Mouse (Mus musculus): ENCODE results near the gene Cdh13. TPM values are rescaled to one million over a fixed set of nuclear protein-coding genes. Genes with fewer than 3 reads are reported as not detected.
"Not testable (repeated sequence)": the region's sequence is repeated elsewhere in the genome, so short reads cannot be mapped to it uniquely, and the experiment has no call there.

The Cdh13 gene
- polyA plus RNA-seq, 1 experiment from 2014 or later: 101 TPM

DNA sequence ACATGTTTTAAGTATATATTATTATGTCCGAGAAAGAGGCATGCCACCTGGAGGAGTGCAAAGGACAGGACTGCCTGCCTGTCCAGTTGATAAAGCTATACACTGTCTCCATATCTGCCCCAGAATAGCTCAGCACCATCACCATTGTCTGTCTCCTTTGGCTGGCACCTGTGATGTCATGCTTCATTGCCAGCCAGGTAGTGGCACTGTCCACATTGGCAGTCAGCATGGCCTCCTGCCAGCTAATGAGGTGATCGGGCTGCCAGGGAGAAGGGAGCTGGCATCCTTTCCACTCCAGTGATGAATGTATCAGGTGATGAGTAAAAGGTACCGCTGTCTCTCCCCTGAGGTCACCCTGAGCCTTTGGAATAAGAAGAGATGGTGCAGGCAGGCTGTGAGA lies 465.7 kb downstream of the Cdh13 start:
- ATAC-seq: no peak
- Histone ChIP-seq H3K4me1 (ENCODE audit: control insufficient read depth, insufficient read depth, low read length) (no peaks in the 10 kb centered on the region), H3K4me3 (ENCODE audit: low read depth, low read length) (no peak overlapping the region), H3K36me3 (ENCODE audit: control insufficient read depth, insufficient read depth, low read length) (no peaks in the 10 kb centered on the region), H3K27me3 (replicated peaks; ENCODE audit: control insufficient read depth, insufficient read depth, low read length) (no peaks in the 10 kb centered on the region), H3K27ac (ENCODE audit: low read depth, low read length) (no peak overlapping the region), H3K9ac (ENCODE audit: low read length) (no peak overlapping the region), H3K9me3 (replicated peaks; ENCODE audit: control insufficient read depth, low read length) (no peaks in the 10 kb centered on the region), H3K4me2 (ENCODE audit: low read length) (no peak overlapping the region)
- WGBS: 91% methylated on average over 3 of the region's 3 CpGs
- no peak for DNase-seq (ENCODE audit: low spot score)

DNA sequence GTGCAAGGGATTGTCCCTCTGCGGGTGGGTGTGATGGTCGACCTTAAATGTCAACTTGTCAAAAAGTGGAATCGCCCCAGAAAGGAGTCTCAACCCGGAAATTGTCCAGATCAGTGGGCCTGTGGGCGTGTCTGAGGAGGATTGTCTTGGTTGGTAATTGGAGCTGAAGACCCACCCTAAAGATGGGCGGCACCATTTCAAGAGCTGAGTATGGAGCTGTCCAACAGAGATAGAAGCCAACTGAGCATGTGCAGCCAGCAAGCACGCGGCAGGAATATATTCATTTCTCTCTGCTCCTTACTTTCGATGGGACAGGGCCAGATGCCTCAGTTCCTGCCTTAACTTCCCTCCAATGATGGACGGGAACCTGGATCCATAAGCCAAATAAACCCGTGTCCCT lies 466.3 kb downstream of the Cdh13 start:
- no peak for DNase-seq (ENCODE audit: low spot score)
- ATAC-seq: no peak
- no peaks in the 10 kb centered on the region for H3K36me3 ChIP-seq (ENCODE audit: control insufficient read depth, insufficient read depth, low read length)
- no peaks in the 10 kb centered on the region for H3K9me3 ChIP-seq (replicated peaks; ENCODE audit: control insufficient read depth, low read length)
- no peak overlapping the region for H3K27ac ChIP-seq (ENCODE audit: low read depth, low read length)
- 86% methylated on average over 11 of the region's 11 CpGs for WGBS
- H3K27me3 ChIP-seq (replicated peaks; ENCODE audit: control insufficient read depth, insufficient read depth, low read length): no peaks in the 10 kb centered on the region
- H3K4me3 ChIP-seq (ENCODE audit: low read depth, low read length): no peak overlapping the region
- no peak overlapping the region for H3K4me2 ChIP-seq (ENCODE audit: low read length)
- H3K4me1 ChIP-seq (ENCODE audit: control insufficient read depth, insufficient read depth, low read length): no peaks in the 10 kb centered on the region
- H3K9ac ChIP-seq (ENCODE audit: low read length): no peak overlapping the region

DNA sequence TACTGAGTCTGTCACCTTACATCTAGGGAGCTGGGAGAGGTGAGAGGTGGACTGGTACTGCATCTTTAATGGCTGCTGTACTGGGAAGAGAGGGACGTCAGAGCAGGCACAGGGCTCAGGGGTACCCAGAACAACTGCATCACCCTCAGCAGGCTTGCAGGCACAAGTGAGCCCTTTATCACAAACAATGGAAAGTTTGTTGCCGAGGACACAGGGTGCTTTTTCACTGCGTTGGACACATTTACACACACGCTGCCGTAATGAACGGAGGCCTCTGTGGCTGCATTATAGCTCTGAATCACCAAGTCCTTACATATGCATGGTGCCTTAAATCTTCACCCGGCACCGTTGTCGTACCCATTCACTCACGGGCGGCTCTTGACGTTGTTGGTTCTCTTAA lies 470.2 kb downstream of the Cdh13 start:
- DNase-seq (ENCODE audit: low spot score): peak; percentile 22

DNA sequence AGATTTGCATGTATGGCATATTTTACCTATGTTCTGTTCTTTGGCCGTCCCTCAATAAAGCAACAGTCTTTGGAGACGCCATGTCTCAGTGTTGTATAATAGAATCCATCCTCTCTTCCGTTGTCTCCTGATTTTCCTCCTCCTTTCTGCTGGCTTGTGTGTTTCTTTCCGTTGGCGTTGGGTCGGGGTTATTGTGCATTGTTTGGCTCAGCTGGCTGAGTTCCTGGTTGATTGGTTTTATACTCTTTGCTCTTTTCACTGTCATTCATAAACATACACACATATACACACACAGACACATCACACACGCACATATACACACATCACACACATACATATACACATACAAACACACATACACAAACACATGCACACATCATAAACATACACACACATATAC lies 470.6 kb downstream of the Cdh13 start:
- WGBS: 45% methylated on average over 7 of the region's 7 CpGs
- no peaks in the 10 kb centered on the region for H3K36me3 ChIP-seq (ENCODE audit: control insufficient read depth, insufficient read depth, low read length)
- no peak overlapping the region for H3K27ac ChIP-seq (ENCODE audit: low read depth, low read length)
- H3K4me3 ChIP-seq (ENCODE audit: low read depth, low read length): no peak overlapping the region
- H3K27me3 ChIP-seq (replicated peaks; ENCODE audit: control insufficient read depth, insufficient read depth, low read length): no peaks in the 10 kb centered on the region
- ATAC-seq (no peak), DNase-seq (ENCODE audit: low spot score) (no peak)
- no peak overlapping the region for H3K4me2 ChIP-seq (ENCODE audit: low read length)
- no peaks in the 10 kb centered on the region for H3K9me3 ChIP-seq (replicated peaks; ENCODE audit: control insufficient read depth, low read length)
- H3K9ac ChIP-seq (ENCODE audit: low read length): no peak overlapping the region
- no peaks in the 10 kb centered on the region for H3K4me1 ChIP-seq (ENCODE audit: control insufficient read depth, insufficient read depth, low read length)

More for the DNA sequence above, 470.2 kb downstream of the Cdh13 start:
- H3K4me1 ChIP-seq (ENCODE audit: control insufficient read depth, insufficient read depth, low read length): no peaks in the 10 kb centered on the region
- H3K27ac ChIP-seq (ENCODE audit: low read depth, low read length): no peak overlapping the region
- no peak overlapping the region for H3K9ac ChIP-seq (ENCODE audit: low read length)
- no peaks in the 10 kb centered on the region for H3K9me3 ChIP-seq (replicated peaks; ENCODE audit: control insufficient read depth, low read length)
- no peaks in the 10 kb centered on the region for H3K27me3 ChIP-seq (replicated peaks; ENCODE audit: control insufficient read depth, insufficient read depth, low read length)
- no peaks in the 10 kb centered on the region for H3K36me3 ChIP-seq (ENCODE audit: control insufficient read depth, insufficient read depth, low read length)
- H3K4me2 ChIP-seq (ENCODE audit: low read length): no peak overlapping the region
- no peak overlapping the region for H3K4me3 ChIP-seq (ENCODE audit: low read depth, low read length)
- no peak for ATAC-seq
- 35% methylated on average over 12 of the region's 12 CpGs for WGBS

DNA sequence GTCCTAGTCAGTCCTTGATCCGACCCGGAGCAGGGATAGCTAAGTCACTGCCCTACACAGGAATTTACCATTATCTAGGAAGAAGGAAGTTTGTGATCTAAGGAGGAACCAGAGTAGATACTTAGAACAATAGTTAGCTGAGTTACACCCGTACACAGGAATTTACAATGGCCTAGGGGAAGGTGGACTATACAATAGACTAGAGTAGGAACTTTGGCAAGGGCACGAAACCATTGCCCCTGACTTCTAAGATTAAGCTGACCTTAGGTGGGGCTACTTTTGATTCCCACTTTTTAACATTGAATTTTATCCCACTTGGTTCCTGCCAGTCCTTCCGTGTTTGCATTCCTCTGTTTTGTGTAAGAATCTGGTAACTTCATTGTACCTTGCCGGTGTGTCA lies 494.0 kb downstream of the Cdh13 start:
- H3K9me3 ChIP-seq (replicated peaks; ENCODE audit: control insufficient read depth, low read length); H3K27me3 ChIP-seq (replicated peaks; ENCODE audit: control insufficient read depth, insufficient read depth, low read length); H3K9ac ChIP-seq (ENCODE audit: low read length); DNase-seq (ENCODE audit: low spot score); H3K4me2 ChIP-seq (ENCODE audit: low read length); H3K4me3 ChIP-seq (ENCODE audit: low read depth, low read length); H3K4me1 ChIP-seq (ENCODE audit: control insufficient read depth, insufficient read depth, low read length); H3K27ac ChIP-seq (ENCODE audit: low read depth, low read length); ATAC-seq; H3K36me3 ChIP-seq (ENCODE audit: control insufficient read depth, insufficient read depth, low read length): not testable (repeated sequence)
- WGBS: 90% methylated on average over 6 of the region's 6 CpGs

DNA sequence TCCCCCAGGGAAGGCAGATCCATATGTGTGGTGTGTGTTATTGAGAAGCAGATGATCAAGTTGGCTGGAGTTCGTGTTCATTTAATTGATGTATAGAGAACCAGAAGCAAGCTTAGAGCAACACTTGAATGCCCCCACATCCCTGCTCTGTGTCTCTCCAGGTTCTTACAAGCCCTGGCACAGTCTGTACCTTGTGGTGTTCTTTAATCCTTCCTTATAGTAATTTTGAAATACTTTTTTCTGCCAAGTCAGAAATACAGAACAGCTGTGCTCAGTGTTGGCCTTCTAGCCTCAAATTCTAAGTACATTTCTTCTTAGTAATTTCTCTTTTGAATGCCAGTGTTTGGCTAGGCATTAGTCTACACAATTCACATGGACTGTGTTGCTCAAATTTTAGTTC lies 494.8 kb downstream of the Cdh13 start:
- no peaks in the 10 kb centered on the region for H3K36me3 ChIP-seq (ENCODE audit: control insufficient read depth, insufficient read depth, low read length)
- no peaks in the 10 kb centered on the region for H3K9me3 ChIP-seq (replicated peaks; ENCODE audit: control insufficient read depth, low read length)
- WGBS: 82% methylated on average over 1 of the region's 1 CpGs
- no peak overlapping the region for H3K4me3 ChIP-seq (ENCODE audit: low read depth, low read length)
- no peak overlapping the region for H3K27ac ChIP-seq (ENCODE audit: low read depth, low read length)
- DNase-seq (ENCODE audit: low spot score): no peak
- no peak for ATAC-seq
- no peaks in the 10 kb centered on the region for H3K27me3 ChIP-seq (replicated peaks; ENCODE audit: control insufficient read depth, insufficient read depth, low read length)
- no peak overlapping the region for H3K9ac ChIP-seq (ENCODE audit: low read length)
- no peaks in the 10 kb centered on the region for H3K4me1 ChIP-seq (ENCODE audit: control insufficient read depth, insufficient read depth, low read length)
- H3K4me2 ChIP-seq (ENCODE audit: low read length): no peak overlapping the region

DNA sequence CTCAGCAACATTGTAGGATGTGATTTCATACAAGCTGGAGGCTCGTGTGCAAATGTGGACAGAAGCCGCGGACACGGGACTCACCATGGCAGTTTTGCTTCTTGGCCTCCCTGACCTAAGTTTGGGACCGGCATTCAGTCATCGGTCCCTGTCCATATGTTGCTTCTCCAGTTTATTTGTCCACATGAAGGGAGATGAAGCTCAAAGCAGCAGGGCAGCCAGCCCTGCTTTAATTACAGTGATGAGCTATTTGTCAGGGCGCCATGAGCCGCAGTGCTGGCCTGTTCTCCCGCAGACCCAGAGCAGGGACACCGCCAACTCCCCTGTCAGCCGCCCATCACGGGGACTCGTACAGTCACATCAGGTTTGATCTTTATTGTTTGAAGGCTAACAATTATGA lies 502.1 kb downstream of the Cdh13 start:
- no peak overlapping the region for H3K4me2 ChIP-seq (ENCODE audit: low read length)
- DNase-seq (ENCODE audit: low spot score): no peak
- WGBS: 88% methylated on average over 13 of the region's 13 CpGs
- H3K27me3 ChIP-seq (replicated peaks; ENCODE audit: control insufficient read depth, insufficient read depth, low read length): no peaks in the 10 kb centered on the region
- no peak overlapping the region for H3K4me3 ChIP-seq (ENCODE audit: low read depth, low read length)
- H3K27ac ChIP-seq (ENCODE audit: low read depth, low read length): no peak overlapping the region
- ATAC-seq: no peak
- H3K9ac ChIP-seq (ENCODE audit: low read length): no peak overlapping the region
- H3K4me1 ChIP-seq (ENCODE audit: control insufficient read depth, insufficient read depth, low read length): no peaks in the 10 kb centered on the region
- H3K36me3 ChIP-seq (ENCODE audit: control insufficient read depth, insufficient read depth, low read length): no peaks in the 10 kb centered on the region
- no peaks in the 10 kb centered on the region for H3K9me3 ChIP-seq (replicated peaks; ENCODE audit: control insufficient read depth, low read length)

DNA sequence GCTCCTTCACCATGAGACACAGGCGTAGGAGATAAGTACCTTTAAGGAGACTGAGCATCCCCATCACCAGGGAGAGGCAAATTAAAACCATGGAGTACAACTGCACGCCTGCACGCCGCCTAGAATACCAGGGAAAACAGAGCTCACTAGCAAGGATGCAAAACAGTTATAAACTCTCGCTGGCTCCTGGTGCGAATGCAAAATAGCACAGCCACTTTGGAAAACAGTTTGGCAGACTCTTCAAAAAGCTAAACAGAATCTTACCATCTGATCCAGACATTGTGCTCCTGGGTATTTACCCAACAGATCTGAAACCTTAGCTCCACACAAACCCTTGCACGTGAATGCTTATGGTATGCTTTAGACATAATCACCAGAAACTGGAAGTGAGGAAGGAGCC lies 506.1 kb downstream of the Cdh13 start:
- Histone ChIP-seq H3K27ac (ENCODE audit: low read depth, low read length) (no peak overlapping the region), H3K9me3 (replicated peaks; ENCODE audit: control insufficient read depth, low read length) (no peaks in the 10 kb centered on the region), H3K4me3 (ENCODE audit: low read depth, low read length) (no peak overlapping the region), H3K9ac (ENCODE audit: low read length) (no peak overlapping the region), H3K27me3 (replicated peaks; ENCODE audit: control insufficient read depth, insufficient read depth, low read length) (no peaks in the 10 kb centered on the region), H3K4me2 (ENCODE audit: low read length) (no peak overlapping the region), H3K4me1 (ENCODE audit: control insufficient read depth, insufficient read depth, low read length) (no peaks in the 10 kb centered on the region), H3K36me3 (ENCODE audit: control insufficient read depth, insufficient read depth, low read length) (no peaks in the 10 kb centered on the region)
- DNase-seq (ENCODE audit: low spot score) (no peak), ATAC-seq (no peak)
- 88% methylated on average over 7 of the region's 7 CpGs for WGBS

DNA sequence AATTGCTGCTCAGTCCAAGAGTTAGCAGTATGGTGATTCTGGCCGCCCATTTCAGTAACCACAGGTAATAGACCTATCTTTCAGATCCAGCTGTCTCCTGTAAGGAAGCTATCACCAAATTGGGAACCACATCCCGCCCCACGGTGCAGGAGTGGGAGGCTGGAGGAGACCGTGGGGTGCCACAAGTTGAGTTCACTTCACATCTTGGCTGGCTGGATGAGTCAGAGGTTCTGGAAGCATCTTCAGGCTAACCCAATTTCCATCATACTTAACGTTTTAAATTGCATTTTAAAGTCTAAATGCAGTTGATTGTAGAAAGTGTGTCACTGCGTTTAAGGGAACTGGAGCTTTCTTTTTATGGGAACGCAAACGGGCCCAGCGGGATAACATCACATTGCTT lies 511.4 kb downstream of the Cdh13 start:
- 84% methylated on average over 9 of the region's 9 CpGs for WGBS
- H3K4me2 ChIP-seq (ENCODE audit: low read length): no peak overlapping the region
- no peak overlapping the region for H3K4me3 ChIP-seq (ENCODE audit: low read depth, low read length)
- H3K27me3 ChIP-seq (replicated peaks; ENCODE audit: control insufficient read depth, insufficient read depth, low read length): no peaks in the 10 kb centered on the region
- no peak for ATAC-seq
- no peak for DNase-seq (ENCODE audit: low spot score)
- H3K4me1 ChIP-seq (ENCODE audit: control insufficient read depth, insufficient read depth, low read length): no peaks in the 10 kb centered on the region
- no peak overlapping the region for H3K27ac ChIP-seq (ENCODE audit: low read depth, low read length)
- H3K36me3 ChIP-seq (ENCODE audit: control insufficient read depth, insufficient read depth, low read length): no peaks in the 10 kb centered on the region
- no peaks in the 10 kb centered on the region for H3K9me3 ChIP-seq (replicated peaks; ENCODE audit: control insufficient read depth, low read length)
- H3K9ac ChIP-seq (ENCODE audit: low read length): no peak overlapping the region

DNA sequence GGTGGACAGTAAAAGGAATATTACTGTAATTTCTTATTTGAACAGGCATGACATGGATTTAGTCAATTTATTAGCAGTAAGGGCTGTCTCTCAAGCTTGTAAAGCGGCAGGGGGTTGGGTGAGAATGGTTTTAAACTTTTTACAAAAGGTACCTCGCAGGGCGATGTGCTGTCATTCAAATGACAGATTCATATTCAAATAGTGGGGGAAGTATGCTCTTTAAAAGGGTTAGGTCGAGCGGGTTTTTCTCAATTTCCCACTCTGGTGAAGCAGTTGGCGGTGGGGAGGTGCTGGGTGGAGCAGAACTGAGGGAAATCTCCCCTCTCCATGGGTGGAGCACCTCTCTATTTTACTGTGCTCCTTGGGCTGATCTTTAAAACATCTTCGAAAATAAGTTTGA lies 513.0 kb downstream of the Cdh13 start:
- Histone ChIP-seq H3K9me3 (replicated peaks; ENCODE audit: control insufficient read depth, low read length) (no peaks in the 10 kb centered on the region), H3K4me2 (ENCODE audit: low read length) (no peak overlapping the region), H3K4me3 (ENCODE audit: low read depth, low read length) (no peak overlapping the region), H3K27me3 (replicated peaks; ENCODE audit: control insufficient read depth, insufficient read depth, low read length) (no peaks in the 10 kb centered on the region), H3K36me3 (ENCODE audit: control insufficient read depth, insufficient read depth, low read length) (no peaks in the 10 kb centered on the region), H3K4me1 (ENCODE audit: control insufficient read depth, insufficient read depth, low read length) (no peaks in the 10 kb centered on the region), H3K27ac (ENCODE audit: low read depth, low read length) (no peak overlapping the region), H3K9ac (ENCODE audit: low read length) (no peak overlapping the region)
- ATAC-seq (no peak), DNase-seq (ENCODE audit: low spot score) (no peak)
- WGBS: 59% methylated on average over 7 of the region's 7 CpGs

Data from forebrain, embryonic 14.5 days (tissue).